Mouse (Mus musculus) E14TG2a.4 (cell line): ENCODE data around the gene Sema3b.

ENCODE experiments used
- H3K27me3 ChIP-seq: 2 replicates; pipeline ENCODE4 v1.6.1; 2014; ENCODE audit warnings: low read length, control low read depth; ENCODE audit not compliant: insufficient read depth
- H3K36me3 ChIP-seq: 2 replicates; pipeline ENCODE4 v1.6.1; 2014; ENCODE audit warnings: low read length, control low read depth; ENCODE audit not compliant: insufficient read depth
- H3K4me1 ChIP-seq: replicated peaks from 2 replicates; pipeline ENCODE4 v1.6.1; 2014; ENCODE audit warnings: low read depth, low read length, control low read depth
- H3K4me3 ChIP-seq: replicated peaks from 2 replicates; pipeline ENCODE4 v1.5.1; 2014; ENCODE audit warnings: mild to moderate bottlenecking, low read length
- H3K9me3 ChIP-seq: 2 replicates; pipeline ENCODE4 v1.6.1; 2014; ENCODE audit warnings: low read length, control low read depth
- CTCF ChIP-seq: conservative IDR thresholded peaks from 2 replicates; pipeline ENCODE4 v1.5.1; 2014; ENCODE audit warnings: low read length
- NANOG ChIP-seq: IDR thresholded peaks from 2 replicates; pipeline ENCODE4 v1.6.1; 2014; ENCODE audit warnings: borderline replicate concordance, low read length, mixed read lengths
- POU5F1 ChIP-seq: IDR thresholded peaks from 2 replicates; pipeline ENCODE4 v1.6.1; 2014; ENCODE audit warnings: low read length, borderline replicate concordance

The Sema3b gene

GRCm38 (mm10) chr9:107608741-107609432, at the start of gene Sema3b:
TSS of gene Sema3b (minus strand) at chr9:107609229.
- TF ChIP-seq NANOG, result no peak
- no peak for TF ChIP-seq CTCF
- no peak for TF ChIP-seq POU5F1
- Histone ChIP-seq H3K36me3 (0 out of 2 replicates have a peak, but pooled peaks cover 3% of the 10 kb centered on the region), H3K4me1 (peaks cover 95% of the 10 kb centered on the region), H3K4me3 (no peak within 1 kb of the TSS; the same call in 1 of the 2 replicates), H3K9me3 (no peaks in the 10 kb centered on the region), H3K27me3 (peaks cover 63% of the 10 kb centered on the region)

- Histone ChIP-seq H3K27me3 (peaks cover 56% of the 10 kb centered on the region), H3K4me3 (no peak overlapping the region), H3K4me1 (peaks cover 14% of the 10 kb centered on the region), H3K36me3 (no peaks in the 10 kb centered on the region), H3K9me3 (no peaks in the 10 kb centered on the region)
- TF ChIP-seq POU5F1, result no peak
- no peak for TF ChIP-seq NANOG
- TF ChIP-seq CTCF, result no peak
Measured at GRCm38 (mm10) chr9:107658096-107658495, 49.1 kb upstream of the Sema3b start.

- no peak for TF ChIP-seq POU5F1
- no peak for TF ChIP-seq CTCF
- no peak for TF ChIP-seq NANOG
- H3K4me1 ChIP-seq, result peaks cover 11% of the 10 kb centered on the region
- H3K36me3 ChIP-seq, result no peaks in the 10 kb centered on the region
- no peak overlapping the region for H3K4me3 ChIP-seq
- H3K27me3 ChIP-seq, result peaks cover 47% of the 10 kb centered on the region
- H3K9me3 ChIP-seq, result no peaks in the 10 kb centered on the region
Measured at GRCm38 (mm10) chr9:107657144-107657543, 48.1 kb upstream of the Sema3b start.

- Histone ChIP-seq H3K36me3 (no peaks in the 10 kb centered on the region), H3K27me3 (peaks cover 33% of the 10 kb centered on the region), H3K4me3 (no peak overlapping the region), H3K9me3 (no peaks in the 10 kb centered on the region), H3K4me1 (peaks cover 29% of the 10 kb centered on the region)
- TF ChIP-seq POU5F1, result no peak
- TF ChIP-seq CTCF, result no peak
- no peak for TF ChIP-seq NANOG
Measured at GRCm38 (mm10) chr9:107654585-107654984, 45.6 kb upstream of the Sema3b start.

GRCm38 (mm10) chr9:107653474-107653873, 44.4 kb upstream of the Sema3b start:
- Histone ChIP-seq H3K27me3 (peaks cover 22% of the 10 kb centered on the region), H3K4me3 (no peak overlapping the region), H3K4me1 (peaks cover 29% of the 10 kb centered on the region), H3K9me3 (no peaks in the 10 kb centered on the region), H3K36me3 (no peaks in the 10 kb centered on the region)
- no peak for TF ChIP-seq CTCF
- TF ChIP-seq POU5F1, result no peak
- no peak for TF ChIP-seq NANOG

GRCm38 (mm10) chr9:107650708-107651481, 41.9 kb upstream of the Sema3b start:
- Histone ChIP-seq H3K27me3 (peaks cover 6% of the 10 kb centered on the region; the same call in 1 of the 2 replicates), H3K9me3 (no peaks in the 10 kb centered on the region), H3K4me3 (no peak overlapping the region), H3K4me1 (peaks cover 29% of the 10 kb centered on the region), H3K36me3 (no peaks in the 10 kb centered on the region)
- TF ChIP-seq POU5F1 (no peak), CTCF (no peak), NANOG (no peak)

- H3K4me1 ChIP-seq, result peaks cover 29% of the 10 kb centered on the region
- TF ChIP-seq CTCF (no peak), NANOG (no peak), POU5F1 (no peak)
Measured at GRCm38 (mm10) chr9:107650225-107650624, 41.2 kb upstream of the Sema3b start.

GRCm38 (mm10) chr9:107648767-107649166, 39.7 kb upstream of the Sema3b start:
- Histone ChIP-seq H3K9me3 (no peaks in the 10 kb centered on the region), H3K4me3 (no peak overlapping the region), H3K27me3 (peaks cover 14% of the 10 kb centered on the region), H3K36me3 (no peaks in the 10 kb centered on the region), H3K4me1 (peaks cover 38% of the 10 kb centered on the region)
- no peak for TF ChIP-seq POU5F1

More at GRCm38 (mm10) chr9:107650225-107650624, 41.2 kb upstream of the Sema3b start:
- no peaks in the 10 kb centered on the region for H3K36me3 ChIP-seq
- no peaks in the 10 kb centered on the region for H3K9me3 ChIP-seq
- no peak overlapping the region for H3K4me3 ChIP-seq
- peaks cover 8% of the 10 kb centered on the region for H3K27me3 ChIP-seq
